Mouse (Mus musculus) left cerebral cortex, adult 18-20 months (tissue): ENCODE data around the gene Anxa9. TPM values are rescaled to one million over a fixed set of nuclear protein-coding genes. Genes with fewer than 3 reads are reported as not detected.

Source experiments
- DNase-seq, 2 experiments: peaks; one replicate each; pipeline ENCODE4 v3.0.0; 2021 to 2022; ENCODE audit warnings: low spot score in 2 of 2, mixed read lengths in 1 of 2
- total RNA-seq, 2 experiments: library from RNA; stranded (reverse); gene quantifications; 2 replicates each; pipeline ENCODE4 v1.2.3; 2021

Anxa9 gene
- total RNA-seq, 2 experiments from 2014 or later: 0.59 to 0.91 TPM

- DNase-seq: no peak
Observed at GRCm38 (mm10) chr3:95314486-95315093, 7.6 kb upstream of the Anxa9 start, which contains the start of gene Cers2. Gene Cers2, plus strand, starts transcription at chr3:95314791.

- DNase-seq: no peak
Observed at GRCm38 (mm10) chr3:95314075-95314474, 7.1 kb upstream of the Anxa9 start.

GRCm38 (mm10) chr3:95313476-95313875 lies 6.5 kb upstream of the Anxa9 start:
- no peak for DNase-seq

GRCm38 (mm10) chr3:95312623-95313022 lies 5.6 kb upstream of the Anxa9 start:
- DNase-seq: no peak

- DNase-seq: peak; percentile 58 to 65
Observed at GRCm38 (mm10) chr3:95310968-95311882, 4.2 kb upstream of the Anxa9 start.

- no peak for DNase-seq
Observed at GRCm38 (mm10) chr3:95310496-95310895, 3.5 kb upstream of the Anxa9 start.

- no peak for DNase-seq
Observed at GRCm38 (mm10) chr3:95306244-95306643, 732 bp downstream of the Anxa9 start.

GRCm38 (mm10) chr3:95301204-95301796 lies 5.7 kb downstream of the Anxa9 start:
- no peak for DNase-seq

GRCm38 (mm10) chr3:95298018-95298417 lies 9.0 kb downstream of the Anxa9 start:
- no peak for DNase-seq

GRCm38 (mm10) chr3:95296103-95296469 lies 10.9 kb downstream of the Anxa9 start:
- peak in 1 of 2 experiments; percentile 26 for DNase-seq

GRCm38 (mm10) chr3:95295321-95296102 lies 11.5 kb downstream of the Anxa9 start:
- DNase-seq: no peak

GRCm38 (mm10) chr3:95294718-95295117 lies 12.3 kb downstream of the Anxa9 start:
- DNase-seq: no peak

GRCm38 (mm10) chr3:95294316-95294715 lies 12.7 kb downstream of the Anxa9 start:
- no peak for DNase-seq

- DNase-seq: no peak
Observed at GRCm38 (mm10) chr3:95293537-95293936, 13.4 kb downstream of the Anxa9 start.

- DNase-seq: no peak
Observed at GRCm38 (mm10) chr3:95292899-95293298, 14.1 kb downstream of the Anxa9 start.

- DNase-seq: no peak
Observed at GRCm38 (mm10) chr3:95291041-95291440, 15.9 kb downstream of the Anxa9 start.

- no peak for DNase-seq
Observed at GRCm38 (mm10) chr3:95290156-95290555, 16.8 kb downstream of the Anxa9 start.

- no peak for DNase-seq
Observed at GRCm38 (mm10) chr3:95289419-95289818, 17.6 kb downstream of the Anxa9 start.

- DNase-seq: no peak
Observed at GRCm38 (mm10) chr3:95287541-95287940, 19.4 kb downstream of the Anxa9 start.

- no peak for DNase-seq
Observed at GRCm38 (mm10) chr3:95286510-95286909, 20.5 kb downstream of the Anxa9 start.

GRCm38 (mm10) chr3:95286011-95286410 lies 21.0 kb downstream of the Anxa9 start:
- DNase-seq: no peak
